Mouse (Mus musculus) bone marrow macrophage, adult 2 months (primary cell): ENCODE data around the gene Sspn.

Source experiments
- CTCF ChIP-seq: IDR thresholded peaks from 2 replicates; pipeline ENCODE4 v1.5.1; 2012; ENCODE audit warnings: low read depth, mild to moderate bottlenecking, low read length, moderate library complexity
- POLR2A ChIP-seq: IDR thresholded peaks from 2 replicates; pipeline ENCODE4 v1.6.1; 2012; ENCODE audit warnings: mild to moderate bottlenecking, low read depth, low read length, borderline replicate concordance

DNA sequence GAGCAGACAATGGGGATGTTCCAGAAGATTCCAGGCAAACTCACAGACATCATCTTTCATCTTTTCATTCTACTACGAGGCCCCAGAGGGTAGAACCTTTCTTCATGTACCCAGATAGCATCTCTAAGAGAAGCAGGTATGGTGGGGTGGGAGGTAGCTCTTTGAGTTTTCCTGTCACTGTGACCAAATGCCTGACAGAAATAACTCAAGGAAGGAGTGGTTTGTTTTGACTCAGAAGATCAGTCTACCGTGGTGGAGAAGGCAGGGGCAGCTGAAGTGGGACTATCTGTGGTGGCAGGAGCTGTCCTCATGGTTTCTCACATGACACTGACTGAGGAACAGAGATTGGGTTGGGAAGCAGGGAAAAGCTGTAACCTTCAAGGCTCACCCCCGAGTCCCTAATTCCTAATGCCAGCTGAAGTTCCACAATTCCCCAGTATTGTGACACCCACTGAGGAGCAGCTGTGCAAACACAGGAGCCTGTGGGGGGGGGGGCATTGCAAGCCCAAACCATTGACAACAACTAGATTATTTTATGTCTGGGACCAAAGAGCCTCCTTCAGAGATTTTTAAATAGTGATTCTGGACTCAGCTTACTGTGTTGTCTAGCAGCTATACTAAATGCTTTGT, 74.6 kb downstream of the Sspn start:
- TF ChIP-seq CTCF (no peak), POLR2A (no peak)
